Mouse (Mus musculus): ENCODE measurements around the gene Rbpj.

GRCm38 (mm10) chr5:53607230-53607996 is 141.5 kb downstream of the Rbpj start:
- no peak for TF ChIP-seq POLR2A (IDR thresholded peaks at IDR 0.05; ENCODE audit: low read depth, low read length)
- no peak for TF ChIP-seq CTCF (conservative IDR thresholded peaks at IDR 0.05; ENCODE audit: insufficient read depth, insufficient read length, low read depth, low read length)

All from kidney, adult 2 months (tissue).